Mouse (Mus musculus) thymus, postnatal 14 days (tissue): ENCODE measurements around the gene Tor4a.

ENCODE experiments used
- DNase-seq: peaks from one replicate; pipeline ENCODE4 v3.0.0; 2021

Gene Tor4a

GRCm38 (mm10) chr2:25168665-25168978, 28.1 kb downstream of the Tor4a start:
- DNase-seq: no peak

GRCm38 (mm10) chr2:25167919-25168664, 28.6 kb downstream of the Tor4a start:
- DNase-seq: peak; percentile 60

GRCm38 (mm10) chr2:25167481-25167880, 29.2 kb downstream of the Tor4a start:
- DNase-seq: no peak

GRCm38 (mm10) chr2:25157655-25158054, 39.0 kb downstream of the Tor4a start:
- DNase-seq: peak; percentile 58

GRCm38 (mm10) chr2:25156990-25157389, 39.7 kb downstream of the Tor4a start:
- no peak for DNase-seq

GRCm38 (mm10) chr2:25156177-25156576, 40.5 kb downstream of the Tor4a start:
- no peak for DNase-seq

GRCm38 (mm10) chr2:25151280-25151956, 45.3 kb downstream of the Tor4a start:
- no peak for DNase-seq

GRCm38 (mm10) chr2:25149643-25150042, 47.0 kb downstream of the Tor4a start:
- DNase-seq: no peak

GRCm38 (mm10) chr2:25147892-25148291, 48.8 kb downstream of the Tor4a start:
- no peak for DNase-seq

- DNase-seq: no peak
Measured at GRCm38 (mm10) chr2:25147398-25147797, 49.3 kb downstream of the Tor4a start.

- DNase-seq: no peak
Measured at GRCm38 (mm10) chr2:25145346-25145745, 51.3 kb downstream of the Tor4a start.
